Mouse (Mus musculus) thymus, postnatal 10 days (tissue): ENCODE measurements at regions not wholly inside any gene's neighbourhood (a gene's known extent, or its start where the extent isn't known, plus 50 kb on each side); places are given as distances from the start of the nearest gene placed in this dataset.
A peak's percentile ranks its signal among the peaks of the same experiment; 100 is the strongest.
"Not testable (repeated sequence)": the region's sequence is repeated elsewhere in the genome, so short reads cannot be mapped to it uniquely, and the experiment has no call there.

Experiments
- DNase-seq, 2 experiments: peaks; one replicate each; pipeline ENCODE4 v3.0.0; 2021; ENCODE audit warnings: low spot score in 2 of 2

DNA sequence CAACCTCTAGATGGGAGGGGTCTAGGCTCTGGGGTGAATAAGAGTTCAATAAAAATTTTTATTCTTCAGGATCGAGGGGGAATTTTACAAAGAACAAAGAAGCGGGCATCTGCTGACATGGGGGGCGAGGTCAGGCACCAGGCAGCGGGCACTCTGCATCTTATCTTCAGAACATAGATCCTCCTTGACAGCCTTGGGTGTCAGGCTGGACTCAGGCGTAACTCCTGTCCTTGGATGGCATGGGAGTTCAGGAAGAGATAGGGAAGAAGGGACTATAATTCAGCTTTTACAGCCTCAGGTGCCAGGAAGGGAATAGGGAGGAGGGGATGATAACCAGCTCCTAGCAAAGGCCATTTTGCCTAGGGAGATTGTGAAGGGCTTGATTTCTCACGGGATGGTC lies 753.1 kb downstream of the Gm10330 start:
- not testable (repeated sequence) for DNase-seq

DNA sequence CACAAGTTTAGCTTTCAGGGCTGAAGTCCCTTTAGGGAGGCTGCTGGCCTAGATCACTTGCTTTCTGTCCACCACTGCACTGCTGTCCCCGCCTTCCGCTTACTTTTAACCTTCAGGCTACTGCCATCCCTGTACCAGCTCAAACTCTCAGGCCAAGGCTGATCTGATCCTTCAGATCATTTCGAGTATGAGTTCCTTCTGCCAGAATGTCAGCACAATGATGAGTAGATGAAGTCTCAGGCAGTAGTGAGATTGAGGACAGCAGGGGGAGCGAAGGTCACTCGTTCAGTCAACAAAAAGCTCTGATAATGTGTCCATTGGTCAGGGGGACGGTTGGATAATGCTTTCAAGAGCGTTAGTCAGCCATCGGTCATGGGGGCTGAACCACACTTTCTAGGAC lies 756.5 kb downstream of the Gm10330 start:
- DNase-seq, result not testable (repeated sequence)

DNA sequence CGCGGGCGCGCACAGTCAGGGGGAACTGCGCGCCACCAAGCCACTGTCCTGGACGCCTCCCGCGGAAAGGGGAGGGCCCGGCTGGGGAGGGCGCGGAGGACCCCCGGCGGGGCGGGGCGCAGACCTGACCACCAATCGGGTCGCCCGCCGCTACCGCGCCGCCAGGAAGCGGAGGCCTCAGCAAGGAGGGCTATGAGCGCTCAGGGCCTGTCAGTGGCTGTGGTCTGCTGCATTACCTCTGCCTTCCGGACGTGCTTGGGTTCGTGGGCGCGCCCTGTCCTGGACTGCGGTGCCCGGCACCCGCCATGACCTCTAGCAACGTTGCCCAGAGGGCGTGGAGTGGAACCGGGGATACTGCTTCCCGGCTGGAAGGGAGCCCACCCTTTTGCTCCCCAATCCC lies 769.9 kb downstream of the Gm10330 start:
- DNase-seq, result peak; percentile 3 to 11

DNA sequence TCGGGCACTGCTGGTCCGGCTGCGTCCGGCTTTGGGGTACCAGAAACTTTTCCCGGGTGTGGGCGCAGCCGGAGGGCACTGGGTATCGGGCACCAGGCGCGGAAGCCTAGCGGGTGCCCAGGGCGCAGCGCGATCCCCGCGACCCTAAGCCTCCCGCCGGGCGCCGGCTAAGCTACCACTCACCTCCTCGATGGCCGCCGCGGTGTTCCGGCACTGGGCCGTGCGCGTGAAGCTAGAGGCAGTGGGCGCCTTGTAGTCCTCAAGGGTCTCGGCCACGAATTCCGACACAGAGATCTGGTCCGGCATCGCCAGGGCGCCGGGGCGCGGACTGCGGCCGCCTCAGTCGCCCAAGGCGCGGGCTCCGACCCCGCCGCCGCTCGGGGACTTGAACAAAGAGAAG lies 770.4 kb downstream of the Gm10330 start:
- DNase-seq, result not testable (repeated sequence)
